ENCODE assay signal across 8 mouse cellular contexts in the genomic region with DNA sequence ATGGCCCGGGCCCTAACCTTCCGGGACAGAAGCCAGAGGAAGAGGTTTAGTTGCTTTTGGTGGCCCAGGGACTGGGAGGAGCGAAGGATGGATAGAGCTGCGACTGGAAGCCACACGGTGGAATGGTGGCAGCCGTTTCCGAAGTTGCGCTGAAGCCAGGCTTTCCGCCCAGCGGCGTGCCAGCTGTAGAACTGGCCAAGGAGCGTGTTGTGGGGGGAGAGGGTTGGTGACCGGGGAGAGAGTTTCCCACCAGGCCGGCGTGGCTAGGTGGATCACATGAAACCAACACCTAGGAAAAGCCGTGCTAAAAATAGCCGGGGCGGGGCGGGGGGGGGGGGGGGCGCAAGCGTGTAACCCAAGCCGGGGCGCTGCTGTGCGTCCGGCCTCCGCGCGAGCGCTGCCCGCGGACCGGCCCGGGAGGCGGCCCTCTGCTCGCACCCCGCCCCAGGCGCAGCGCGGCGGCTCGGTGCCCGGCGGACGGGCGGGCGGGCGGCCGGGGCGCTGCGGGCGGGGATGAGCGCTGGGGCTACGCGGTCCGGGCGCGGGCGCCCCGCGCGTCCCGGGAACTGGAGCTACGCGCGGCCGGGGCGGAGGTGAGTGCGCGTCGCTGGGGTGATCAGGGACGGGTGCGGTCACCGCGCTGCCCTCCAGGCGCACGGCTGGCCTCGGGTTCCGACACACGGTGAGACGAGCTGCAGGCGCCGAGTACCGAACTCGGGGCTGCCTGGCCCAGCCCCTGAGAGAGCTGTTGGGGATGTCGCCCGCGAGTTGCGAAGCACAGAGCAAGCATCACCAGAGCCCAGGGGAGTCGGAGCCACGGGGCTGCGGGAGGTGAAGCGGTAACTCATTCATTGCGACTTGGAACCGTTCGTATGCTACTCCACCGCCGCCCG. TPM values are rescaled to one million over a fixed set of nuclear protein-coding genes. Genes with fewer than 3 reads are reported as not detected.
DNase-seq lines count a peak whose midpoint lies in the region; ATAC-seq and TF ChIP-seq lines count a peak whose summit lies in the region.

No protein-coding gene starts in this region.

- no peak overlapping the region for H3K9ac ChIP-seq in intestine, postnatal 0 days (ENCODE audit: low read depth, low read length)

- WGBS in spleen, adult 2 months = 2% methylated on average over 78 of the region's 98 CpGs
- WGBS in intestine, postnatal 0 days = 3% methylated on average over 71 of the region's 98 CpGs

- peak overlapping the region; percentile 45 for H3K4me3 ChIP-seq in spleen, adult 2 months (ENCODE audit: extremely low read depth, insufficient read depth, insufficient read length)
- H3K4me3 ChIP-seq in intestine, postnatal 0 days (ENCODE audit: low read depth, low read length) = peak overlapping the region; percentile 53

- H3K4me1 ChIP-seq in spleen, adult 2 months (ENCODE audit: control insufficient read depth, insufficient read depth, insufficient read length) = peaks cover 3% of the 10 kb centered on the region; the same call in 1 of the 2 replicates
- no peaks in the 10 kb centered on the region for H3K4me1 ChIP-seq in intestine, postnatal 0 days (replicated peaks; ENCODE audit: control insufficient read depth, insufficient read depth, low read length)

- H3K27me3 ChIP-seq in spleen, adult 2 months (ENCODE audit: control insufficient read depth, insufficient read depth, low read length) = peaks cover 15% of the 10 kb centered on the region
- peaks cover 32% of the 10 kb centered on the region for H3K27me3 ChIP-seq in intestine, postnatal 0 days (replicated peaks; ENCODE audit: control insufficient read depth, insufficient read depth, low read length)

- H3K9me3 ChIP-seq in intestine, postnatal 0 days (ENCODE audit: control insufficient read depth) = no peaks in the 10 kb centered on the region

- no peak for DNase-seq in spleen, adult 2 months (ENCODE audit: low read depth in 1 of 2, low spot score in 2 of 2)
- DNase-seq in spleen, postnatal 4 days (ENCODE audit: low spot score in 2 of 2) = no peak
- DNase-seq in cerebellum, postnatal 10 days = peak; percentile 62 to 64
- DNase-seq in gastrocnemius, postnatal 10 days = peak; percentile 64
- peak; percentile 21 to 51 for DNase-seq in lung, postnatal 4 days
- DNase-seq in urinary bladder, postnatal 10 days (ENCODE audit: low spot score) = no peak
- no peak for DNase-seq in adipocyte (ENCODE audit: low spot score)

- no peak overlapping the region for H3K27ac ChIP-seq in spleen, adult 2 months (ENCODE audit: insufficient read depth, low read length)
- H3K27ac ChIP-seq in intestine, postnatal 0 days (ENCODE audit: low read depth, low read length) = no peak overlapping the region

- peak overlapping the region; percentile 92 for H3K4me2 ChIP-seq in intestine, postnatal 0 days (replicated peaks; ENCODE audit: low read depth)

- ATAC-seq in intestine, postnatal 0 days = 0 out of 2 replicates have a peak, but pooled peaks have one; percentile 23

- no peak for TF ChIP-seq POLR2A in spleen, adult 2 months (IDR thresholded peaks at IDR 0.05; ENCODE audit: low read depth, low read length)

- TF ChIP-seq CTCF in spleen, adult 2 months (IDR thresholded peaks at IDR 0.05; ENCODE audit: extremely low read depth, insufficient read depth, insufficient read length, insufficient replicate concordance) = no peak
- TF ChIP-seq CTCF in intestine, postnatal 0 days (IDR thresholded peaks at IDR 0.05; ENCODE audit: low read depth) = no peak

- no peaks in the 10 kb centered on the region for H3K36me3 ChIP-seq in spleen, adult 2 months (ENCODE audit: control insufficient read depth, insufficient read depth, low read length)
- no peaks in the 10 kb centered on the region for H3K36me3 ChIP-seq in intestine, postnatal 0 days (ENCODE audit: control insufficient read depth, insufficient read depth)

RNA-seq across cellular contexts. Expression of a gene that starts 51.9 kb away (rescaled TPM):
- polyA plus RNA-seq in spleen, adult 2 months (2012; rRNA removed) = 73.3 and 113 TPM in 2 replicates
- 10 to 100 TPM; 10.6 to 12.8 TPM for total RNA-seq in gastrocnemius, postnatal 10 days (2021)
- 7.7 and 9.8 TPM in 2 replicates for polyA plus RNA-seq in intestine, postnatal 0 days (2015; fragmentation: Nextera tagmentation; extraction: Ambion mirVana)

Comparison
In these comparisons a context has a peak if more than half of its experiments do, and no peak if none do; other contexts are left out.
1. DNase-seq: peak in cerebellum, postnatal 10 days (2 of 2), gastrocnemius, postnatal 10 days (single experiment) and lung, postnatal 4 days (2 of 2); none in spleen, adult 2 months (0 of 2), spleen, postnatal 4 days (0 of 2), urinary bladder, postnatal 10 days (single experiment) and adipocyte (single experiment).